Mouse (Mus musculus) spleen, adult 2 months (tissue): ENCODE data around the gene Supt6. TPM values are rescaled to one million over a fixed set of nuclear protein-coding genes. Genes with fewer than 3 reads are reported as not detected.
A peak's percentile ranks its signal among the peaks of the same experiment; 100 is the strongest.

Source experiments
- DNase-seq, 2 experiments: peaks; one replicate each; pipeline versions ENCODE4 v3.0.0 to v3.0.0-alpha.2; 2012 to 2021; ENCODE audit warnings: low spot score in 2 of 2, low read depth in 1 of 2
- H3K27ac ChIP-seq: fragments of 200-500 bp; 2 replicates; pipeline ENCODE4 v1.5.1; 2012; ENCODE audit warnings: low read length, inconsistent platforms; ENCODE audit not compliant: insufficient read depth
- H3K27me3 ChIP-seq: fragments of 200-500 bp; 2 replicates; pipeline ENCODE4 v1.6.1; 2012; ENCODE audit warnings: mild to moderate bottlenecking, moderate library complexity, low read length, inconsistent platforms; ENCODE audit not compliant: control insufficient read depth, insufficient read depth
- H3K36me3 ChIP-seq: fragments of 200-500 bp; 2 replicates; pipeline ENCODE4 v1.6.1; 2012; ENCODE audit warnings: mild to moderate bottlenecking, low read length, inconsistent platforms; ENCODE audit not compliant: control insufficient read depth, insufficient read depth
- H3K4me1 ChIP-seq: fragments of 200-500 bp; 2 replicates; pipeline ENCODE4 v1.6.1; 2011; ENCODE audit warnings: inconsistent platforms; ENCODE audit not compliant: control insufficient read depth, insufficient read depth, insufficient read length
- H3K4me3 ChIP-seq: fragments of 200-500 bp; 2 replicates; pipeline ENCODE4 v1.5.1; 2011; ENCODE audit warnings: mild to moderate bottlenecking, inconsistent platforms; ENCODE audit not compliant: insufficient read depth, insufficient read length; ENCODE audit errors: extremely low read depth
- CTCF ChIP-seq: fragments of 200-500 bp; IDR thresholded peaks from 2 replicates; pipeline ENCODE4 v1.5.1; 2011; ENCODE audit warnings: mild to moderate bottlenecking, inconsistent platforms; ENCODE audit not compliant: insufficient read depth, insufficient read length, insufficient replicate concordance; ENCODE audit errors: extremely low read depth
- POLR2A ChIP-seq: fragments of 200-500 bp; IDR thresholded peaks from 2 replicates; pipeline ENCODE4 v1.6.1; 2011; ENCODE audit warnings: low read depth, low read length, inconsistent platforms
- WGBS: fragments of 180-500 bp; shearing (Covaris S2); methylation state at CpG from one replicate; pipeline ENCODE4 v1.1.7; 2018; 5-methylcytosine and 5-hydroxymethylcytosine counted together
- polyA plus RNA-seq: library from polyadenylated mRNA; depleted of rRNA; stranded (reverse); fragments of >200 nt; gene quantifications from 2 replicates; pipeline ENCODE4 v1.2.3, GENCODE M21; 2012

Gene Supt6
- polyA plus RNA-seq, 1 experiment = 20.2 TPM

DNA sequence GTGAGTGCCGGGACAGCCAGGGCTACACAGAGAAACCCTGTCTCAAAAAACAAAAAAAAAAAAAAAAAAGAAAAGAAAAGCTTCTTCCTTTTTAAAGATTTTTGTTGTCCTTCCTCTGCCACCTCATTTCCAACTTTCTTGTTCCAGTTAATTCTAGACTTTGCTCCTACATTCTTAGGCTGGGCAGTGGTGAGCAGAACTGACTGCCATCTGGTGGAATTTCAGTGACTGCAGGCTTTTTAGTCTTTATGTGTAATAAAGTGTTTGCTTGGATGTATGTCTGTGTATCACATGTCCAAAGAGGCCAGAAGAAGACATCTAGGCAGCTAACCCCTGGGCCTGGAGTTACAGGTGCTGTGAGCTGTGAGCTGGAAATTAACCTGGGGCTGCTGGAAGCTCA, 10.8 kb upstream of the Supt6 start:
- TF ChIP-seq CTCF (no peak), POLR2A (no peak)
- H3K27me3 ChIP-seq = no peaks in the 10 kb centered on the region
- DNase-seq = no peak
- H3K27ac ChIP-seq = no peak overlapping the region
- H3K36me3 ChIP-seq = peaks cover 12% of the 10 kb centered on the region
- H3K4me1 ChIP-seq = no peaks in the 10 kb centered on the region
- no peak overlapping the region for H3K4me3 ChIP-seq
- WGBS = no CpG with 5 or more reads among the region's 1 CpGs

DNA sequence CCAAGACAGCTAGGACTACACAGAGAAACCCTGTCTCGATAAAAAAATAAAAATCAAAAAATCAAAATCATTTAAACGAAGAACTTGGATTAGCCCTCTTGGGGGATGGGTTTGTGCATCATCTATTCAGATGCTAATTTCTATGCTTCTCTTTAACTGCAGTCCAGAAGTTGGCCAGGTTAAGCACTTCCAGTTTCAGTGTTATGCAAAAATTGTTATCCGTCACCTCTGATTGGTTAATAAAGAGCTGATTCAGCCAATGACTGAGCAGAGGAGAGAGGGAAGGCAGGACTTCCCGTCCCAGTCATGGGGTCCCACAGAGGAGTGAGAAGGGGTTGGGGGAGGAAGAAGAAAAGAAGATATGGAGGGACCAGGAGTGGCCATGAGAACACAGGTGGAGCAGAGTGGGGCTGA, 1.9 kb upstream of the Supt6 start:
- Histone ChIP-seq H3K4me3 (no peak overlapping the region), H3K27ac (no peak overlapping the region), H3K36me3 (peaks cover 6% of the 10 kb centered on the region; the same call in 1 of the 2 replicates), H3K27me3 (no peaks in the 10 kb centered on the region), H3K4me1 (peaks cover 3% of the 10 kb centered on the region)
- TF ChIP-seq POLR2A = no peak
- no peak for TF ChIP-seq CTCF
- 67% methylated on average over 4 of the region's 4 CpGs for WGBS
- DNase-seq = no peak

DNA sequence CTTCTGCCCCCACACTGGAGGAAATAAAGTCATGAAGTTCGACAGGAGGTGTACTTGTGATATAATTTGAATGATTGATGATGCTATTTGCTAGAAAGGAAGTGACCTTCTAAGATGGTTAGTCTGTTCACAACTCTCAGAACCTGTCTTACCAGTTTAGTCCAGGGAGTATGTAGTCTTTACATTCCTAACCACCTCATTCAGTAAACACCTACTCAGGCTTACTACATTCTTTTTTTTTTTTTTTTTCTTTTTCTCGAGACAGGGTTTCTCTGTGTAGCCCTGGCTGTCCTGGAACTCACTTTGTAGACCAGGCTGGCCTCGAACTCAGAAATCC, 1.2 kb upstream of the Supt6 start:
- no peak overlapping the region for H3K4me3 ChIP-seq
- H3K27ac ChIP-seq = no peak overlapping the region
- H3K36me3 ChIP-seq = peaks cover 2% of the 10 kb centered on the region; the same call in 1 of the 2 replicates
- H3K4me1 ChIP-seq = peaks cover 3% of the 10 kb centered on the region
- TF ChIP-seq CTCF = no peak
- TF ChIP-seq POLR2A = no peak
- WGBS = 54% methylated on average over 3 of the region's 3 CpGs
- H3K27me3 ChIP-seq = no peaks in the 10 kb centered on the region
- no peak for DNase-seq

DNA sequence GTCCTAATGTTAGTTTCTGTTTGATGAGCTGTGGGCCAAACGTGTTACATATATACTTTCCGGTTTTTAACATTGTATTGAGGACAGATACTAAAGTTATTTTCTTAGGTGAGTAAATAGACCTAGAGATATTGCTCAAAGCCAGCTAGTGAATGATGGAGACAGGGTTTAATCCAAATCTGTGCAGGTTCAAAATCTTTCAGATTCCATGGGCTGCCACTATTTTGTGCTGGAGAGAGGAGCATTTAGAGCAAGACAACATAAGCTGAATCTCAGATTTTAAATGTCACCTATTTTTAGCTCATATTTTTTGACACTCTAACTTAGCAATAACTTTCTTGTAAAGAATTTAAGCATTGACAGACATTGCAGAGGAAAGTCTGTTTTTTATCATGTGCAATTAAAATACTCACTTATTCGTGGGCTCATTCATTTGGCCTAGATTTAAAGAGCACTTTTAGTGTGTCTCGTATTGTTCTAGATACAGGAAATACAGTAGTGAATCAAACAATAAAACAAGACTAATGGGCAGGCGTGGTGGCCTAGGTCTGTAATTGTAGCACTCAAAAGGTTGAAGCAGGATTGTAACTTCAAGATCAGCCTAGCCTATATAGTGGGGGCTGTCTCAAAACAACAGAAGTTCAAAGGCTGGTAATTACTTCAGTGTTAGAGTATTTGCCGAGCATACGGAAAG, 678 bp upstream of the Supt6 start:
- H3K27me3 ChIP-seq = no peaks in the 10 kb centered on the region
- WGBS = 41% methylated on average over 7 of the region's 7 CpGs

DNA sequence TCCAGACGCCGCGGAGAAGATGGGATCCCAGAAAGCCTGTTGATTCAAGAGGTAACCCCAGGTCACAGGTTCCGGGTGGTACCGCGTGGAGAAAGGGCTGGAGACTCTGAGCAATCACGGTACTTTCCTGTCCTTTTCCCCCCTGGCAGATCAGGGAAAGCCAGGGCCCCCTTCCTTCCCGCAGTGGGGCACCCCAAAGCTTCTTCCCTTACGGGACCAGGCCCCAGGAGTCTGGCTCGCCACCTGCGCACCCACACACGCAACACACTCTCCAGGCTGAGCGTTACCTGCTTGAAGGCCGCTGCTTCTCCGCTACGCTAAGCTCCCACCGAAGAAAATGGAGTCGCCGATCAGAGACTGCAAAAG, 543 bp downstream of the Supt6 start:
- no peak for DNase-seq
- TF ChIP-seq CTCF (no peak), POLR2A (no peak)
- under 1% methylated on average over 19 of the region's 19 CpGs for WGBS
- Histone ChIP-seq H3K27me3 (no peaks in the 10 kb centered on the region), H3K4me3 (peak overlapping the region; percentile 97), H3K27ac (peak overlapping the region; percentile 99), H3K36me3 (peaks cover 2% of the 10 kb centered on the region; the same call in 1 of the 2 replicates), H3K4me1 (peaks cover 3% of the 10 kb centered on the region)

More for the DNA sequence above, 678 bp upstream of the Supt6 start:
- no peak for TF ChIP-seq CTCF
- TF ChIP-seq POLR2A = no peak
- DNase-seq = no peak
- peaks cover 3% of the 10 kb centered on the region for H3K4me1 ChIP-seq
- H3K27ac ChIP-seq = peak overlapping the region; percentile 99
- peaks cover 2% of the 10 kb centered on the region; the same call in 1 of the 2 replicates for H3K36me3 ChIP-seq
- peak overlapping the region; percentile 97 for H3K4me3 ChIP-seq

DNA sequence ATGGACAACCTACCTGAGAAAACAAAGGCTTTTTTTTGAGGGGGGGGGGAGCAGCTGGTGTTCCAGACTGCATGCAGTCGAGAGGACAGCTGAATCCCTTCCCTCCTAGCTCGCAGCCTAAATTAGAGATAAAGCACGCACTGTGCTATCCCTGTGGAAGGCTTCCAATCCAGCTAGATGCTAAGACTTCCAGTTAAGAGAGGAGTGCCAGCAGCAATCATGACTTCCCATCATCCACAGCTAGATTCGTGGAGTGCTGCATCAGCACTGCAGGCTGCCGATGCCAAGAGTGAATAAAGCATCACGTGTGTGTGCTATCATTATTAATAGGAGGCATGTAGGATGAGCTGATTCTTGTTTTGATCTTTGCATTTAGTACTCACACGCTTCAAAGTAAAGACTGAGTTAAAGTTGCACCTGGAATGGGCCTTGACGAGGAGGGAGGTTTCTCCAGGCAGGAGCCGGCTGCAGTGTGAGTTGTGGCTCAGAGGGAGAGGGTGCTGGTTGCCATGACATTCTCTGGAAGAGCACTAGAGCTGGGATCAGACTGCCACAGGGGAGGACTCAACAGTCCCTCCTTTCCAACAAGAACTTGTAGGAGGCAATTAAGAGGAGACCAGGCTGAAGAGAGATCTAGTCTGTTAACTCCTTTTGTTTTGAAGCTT, 5.5 kb downstream of the Supt6 start:
- DNase-seq = no peak
- TF ChIP-seq POLR2A (no peak), CTCF (no peak)
- Histone ChIP-seq H3K36me3 (peaks cover 5% of the 10 kb centered on the region; the same call in 1 of the 2 replicates), H3K4me3 (no peak overlapping the region), H3K27ac (no peak overlapping the region), H3K27me3 (no peaks in the 10 kb centered on the region), H3K4me1 (no peaks in the 10 kb centered on the region; the same call in 1 of the 2 replicates)
- WGBS = 90% methylated on average over 9 of the region's 9 CpGs

DNA sequence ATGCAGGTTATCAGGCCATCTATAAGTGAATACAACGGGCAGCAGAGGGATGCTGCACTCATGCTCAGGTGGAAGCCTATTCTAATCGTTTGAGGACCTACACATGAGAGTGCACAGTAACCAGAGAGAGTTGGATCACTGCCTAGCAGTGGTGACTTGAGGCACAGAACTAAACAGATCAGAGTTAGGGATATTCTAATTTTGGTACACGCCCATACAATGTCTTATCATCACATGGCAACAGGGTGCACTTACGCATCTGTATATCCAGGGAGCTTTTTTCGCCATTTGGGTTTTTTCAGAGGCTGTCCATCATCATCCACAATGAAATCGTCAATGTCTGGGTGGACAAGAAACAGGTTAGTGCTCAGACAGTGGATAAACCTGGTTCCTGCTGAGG, 14.3 kb downstream of the Supt6 start:
- H3K27me3 ChIP-seq = no peaks in the 10 kb centered on the region
- no peak for DNase-seq
- no peak overlapping the region for H3K4me3 ChIP-seq
- H3K4me1 ChIP-seq = no peaks in the 10 kb centered on the region
- H3K27ac ChIP-seq = no peak overlapping the region
- WGBS = 85% methylated on average over 6 of the region's 6 CpGs
- TF ChIP-seq POLR2A (no peak), CTCF (no peak)
- H3K36me3 ChIP-seq = peaks cover 49% of the 10 kb centered on the region
